Mouse (Mus musculus) CH12.LX (cell line): ENCODE data around the gene Golim4. TPM values are rescaled to one million over a fixed set of nuclear protein-coding genes. Genes with fewer than 3 reads are reported as not detected.
A peak's percentile ranks its signal among the peaks of the same experiment; 100 is the strongest.

Experiments used
- DNase-seq: peaks from one replicate; pipeline ENCODE4 v3.0.0-alpha.2; 2013; ENCODE audit errors: extremely low read depth
- H3K27ac ChIP-seq: 2 replicates; pipeline ENCODE4 v1.5.1; 2012; ENCODE audit warnings: low read depth, mild to moderate bottlenecking, control low read depth, moderate library complexity; ENCODE audit not compliant: insufficient read depth
- H3K27me3 ChIP-seq: replicated peaks from 2 replicates; pipeline ENCODE3; 2012; ENCODE audit warnings: inconsistent platforms
- H3K36me3 ChIP-seq, 2 experiments: replicated peaks in 1 of 2; 2 replicates each; pipeline versions ENCODE3 to v1.6.1; 2012; ENCODE audit warnings: inconsistent platforms in 1 of 2, low read length in 1 of 2, mild to moderate bottlenecking in 1 of 2, mixed read lengths in 1 of 2, moderate library complexity in 1 of 2; ENCODE audit not compliant: control insufficient read depth in 1 of 2, insufficient read depth in 1 of 2
- H3K4me1 ChIP-seq, 2 experiments: 2 replicates each; pipeline ENCODE4 v1.6.1; 2012; ENCODE audit warnings: inconsistent platforms in 1 of 2, moderate library complexity in 1 of 2; ENCODE audit not compliant: insufficient read depth in 2 of 2, control insufficient read depth in 1 of 2
- H3K4me2 ChIP-seq: 2 replicates; pipeline ENCODE4 v1.6.1; 2012; ENCODE audit warnings: low read depth, mild to moderate bottlenecking, control low read depth; ENCODE audit not compliant: poor library complexity, insufficient read depth, severe bottlenecking
- H3K4me3 ChIP-seq, 3 experiments: fragments of 150-350 bp in 1 of 3; sonication (generic) in 1 of 3; replicated peaks in 1 of 3; 2 replicates each; pipeline versions ENCODE3 to v1.5.1; 2011 to 2012; ENCODE audit warnings: low read depth in 2 of 3, low read length in 2 of 3, mild to moderate bottlenecking in 2 of 3, moderate library complexity in 2 of 3, control low read depth in 1 of 3, improper control_type of control experiment in 1 of 3, inconsistent platforms in 1 of 3, mixed read lengths in 1 of 3; ENCODE audit not compliant: poor library complexity in 1 of 3
- H3K79me2 ChIP-seq: replicated peaks from 2 replicates; pipeline ENCODE4 v1.6.1; 2012; ENCODE audit warnings: mild to moderate bottlenecking, moderate library complexity; ENCODE audit not compliant: control insufficient read depth, poor library complexity, insufficient read depth, severe bottlenecking; ENCODE audit errors: extremely low read depth
- H3K9ac ChIP-seq: 2 replicates; pipeline ENCODE4 v1.6.1; 2012; ENCODE audit warnings: low read depth, mild to moderate bottlenecking, control low read depth, moderate library complexity; ENCODE audit not compliant: insufficient read depth
- H3K9me3 ChIP-seq: replicated peaks from 2 replicates; pipeline ENCODE3; 2012; ENCODE audit warnings: low read length, inconsistent platforms, mixed read lengths
- BHLHE40 ChIP-seq: IDR thresholded peaks from 2 replicates; pipeline ENCODE4 v1.6.1; 2011; ENCODE audit warnings: mild to moderate bottlenecking, low read depth, low read length, improper control_type of control experiment
- E2F4 ChIP-seq: IDR thresholded peaks from 2 replicates; pipeline ENCODE4 v1.6.1; 2011; ENCODE audit warnings: low read depth, low read length, improper control_type of control experiment; ENCODE audit not compliant: insufficient replicate concordance
- EP300 ChIP-seq: IDR thresholded peaks from 2 replicates; pipeline ENCODE4 v1.6.1; 2011; ENCODE audit warnings: low read length, improper control_type of control experiment
- ETS1 ChIP-seq: conservative IDR thresholded peaks from 2 replicates; pipeline ENCODE4 v1.6.1; 2012; ENCODE audit warnings: low read depth, mild to moderate bottlenecking, inconsistent platforms, low read length, improper control_type of control experiment, moderate library complexity
- GABPA ChIP-seq: IDR thresholded peaks from 2 replicates; pipeline ENCODE4 v1.6.1; 2012; ENCODE audit warnings: low read depth, low read length, improper control_type of control experiment, inconsistent platforms; ENCODE audit not compliant: insufficient replicate concordance
- HCFC1 ChIP-seq: IDR thresholded peaks from 2 replicates; pipeline ENCODE4 v1.6.1; 2012; ENCODE audit warnings: low read depth, mild to moderate bottlenecking, inconsistent platforms, low read length, improper control_type of control experiment
- IRF4 ChIP-seq: IDR thresholded peaks from 2 replicates; pipeline ENCODE4 v1.6.1; 2014; ENCODE audit warnings: low read depth, mild to moderate bottlenecking, inconsistent platforms, low read length, improper control_type of control experiment
- JUN ChIP-seq: IDR thresholded peaks from 2 replicates; pipeline ENCODE4 v1.6.1; 2011; ENCODE audit warnings: low read depth, mild to moderate bottlenecking, low read length, improper control_type of control experiment, moderate library complexity; ENCODE audit not compliant: insufficient read depth
- JUND ChIP-seq: conservative IDR thresholded peaks from 2 replicates; pipeline ENCODE4 v1.6.1; 2011; ENCODE audit warnings: low read depth, low read length, improper control_type of control experiment
- KAT2A ChIP-seq: IDR thresholded peaks from 2 replicates; pipeline ENCODE4 v1.6.1; 2012; ENCODE audit warnings: low read length, improper control_type of control experiment, inconsistent platforms; ENCODE audit not compliant: insufficient replicate concordance
- MAX ChIP-seq: IDR thresholded peaks from 2 replicates; pipeline ENCODE4 v1.6.1; 2011; ENCODE audit warnings: low read length, improper control_type of control experiment
- MAZ ChIP-seq: IDR thresholded peaks from 2 replicates; pipeline ENCODE4 v1.6.1; 2012; ENCODE audit warnings: low read depth, mild to moderate bottlenecking, inconsistent platforms, low read length, improper control_type of control experiment, moderate library complexity
- MEF2A ChIP-seq: IDR thresholded peaks from 2 replicates; pipeline ENCODE4 v1.6.1; 2014; ENCODE audit warnings: low read depth, mild to moderate bottlenecking, inconsistent platforms, low read length, improper control_type of control experiment, borderline replicate concordance
- MXI1 ChIP-seq: IDR thresholded peaks from 2 replicates; pipeline ENCODE4 v1.6.1; 2011; ENCODE audit warnings: mild to moderate bottlenecking, low read depth, low read length, improper control_type of control experiment
- MYC ChIP-seq: IDR thresholded peaks from 2 replicates; pipeline ENCODE4 v1.6.1; 2011; ENCODE audit warnings: low read depth, mild to moderate bottlenecking, improper control_type of control experiment, low read length
- NELFE ChIP-seq: IDR thresholded peaks from 2 replicates; pipeline ENCODE4 v1.6.1; 2011; ENCODE audit warnings: low read depth, low read length, improper control_type of control experiment
- RCOR1 ChIP-seq: conservative IDR thresholded peaks from 2 replicates; pipeline ENCODE4 v1.6.1; 2012; ENCODE audit warnings: low read depth, mild to moderate bottlenecking, inconsistent platforms, low read length, improper control_type of control experiment
- SIN3A ChIP-seq: IDR thresholded peaks from 2 replicates; pipeline ENCODE4 v1.6.1; 2012; ENCODE audit warnings: low read length, improper control_type of control experiment, inconsistent platforms
- TCF12 ChIP-seq: IDR thresholded peaks from 2 replicates; pipeline ENCODE4 v1.6.1; 2014; ENCODE audit warnings: low read depth, mild to moderate bottlenecking, inconsistent platforms, low read length, improper control_type of control experiment
- ZNF384 ChIP-seq: IDR thresholded peaks from 2 replicates; pipeline ENCODE4 v1.6.1; 2012; ENCODE audit warnings: low read depth, low read length, improper control_type of control experiment, inconsistent platforms
- dilution Hi-C: fragments of 300-500 bp; cut with MboI; formaldehyde crosslinking; loops from 2 replicates; pipeline ENCODE4 v1.14.3; 2020; ENCODE audit warnings: low sequenced_read_pairs; ENCODE audit not compliant: extremely low pct_unique_long_range_greater_than_20kb, extremely low pct_ligation_motif_present
- in situ Hi-C: fragments of 300-500 bp; cut with MboI; formaldehyde crosslinking; loops from 3 replicates; pipeline ENCODE4 v1.14.3; 2019; ENCODE audit warnings: low sequenced_read_pairs, low pct_ligation_motif_present, low pct_unique_long_range_greater_than_20kb, mixed read lengths
- polyA plus RNA-seq: library from polyadenylated mRNA; unstranded; fragments of >175 nt; gene quantifications from 2 replicates; pipeline ENCODE4 v1.2.1, GENCODE M21; 2012; ENCODE audit warnings: low read depth; ENCODE audit not compliant: insufficient read length
- total RNA-seq, 2 experiments: library from RNA; depleted of rRNA; stranded (reverse); fragments of 300-350 nt in 1 of 2; fragments of >200 nt in 1 of 2; gene quantifications; 2 replicates each; pipeline ENCODE4 v1.2.3; 2012 to 2014

The Golim4 gene
- total and polyA plus RNA-seq, 3 experiments = 0.04 to 0.16 TPM; not detected in 1

DNA sequence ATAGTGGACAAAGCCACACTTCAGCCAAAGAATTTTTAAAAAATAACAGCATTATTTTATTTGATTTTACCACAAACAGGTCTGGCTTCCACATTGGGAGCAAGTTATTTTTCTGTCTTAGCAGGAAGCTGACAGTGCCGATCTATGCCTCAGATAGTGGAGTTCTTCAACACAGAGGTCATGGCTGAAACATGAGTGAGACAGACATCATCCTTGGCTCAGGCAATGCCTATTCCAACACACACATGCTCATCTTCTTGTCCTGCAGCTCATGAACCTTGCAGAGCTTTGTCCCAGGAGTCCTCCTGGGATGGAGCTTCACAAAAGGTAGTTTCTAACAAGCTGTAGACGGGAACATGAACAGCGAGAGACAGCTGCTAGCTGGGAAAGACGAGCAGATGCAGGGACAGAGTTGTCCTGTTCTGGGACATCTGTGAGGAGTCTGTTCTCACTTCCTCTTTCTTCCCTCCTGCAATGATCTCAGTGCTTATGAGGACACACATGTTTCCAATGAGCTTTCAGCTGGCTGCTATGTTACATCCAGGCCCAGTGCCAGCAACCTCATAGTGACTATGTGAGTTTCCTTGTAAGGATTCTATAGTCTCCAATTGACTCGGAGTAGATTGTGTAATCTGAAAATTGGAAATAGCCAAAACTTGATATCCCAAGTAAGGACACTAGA is 121.3 kb downstream of the Golim4 start:
- Histone ChIP-seq H3K9me3 (no peaks in the 10 kb centered on the region), H3K27me3 (no peaks in the 10 kb centered on the region), H3K4me2 (peak overlapping the region; percentile 74), H3K9ac (peak overlapping the region; percentile 19; the same call in 1 of the 2 replicates), H3K4me1 (peaks cover 13 to 28% of the 10 kb centered on the region in 2 experiments), H3K79me2 (no peaks in the 10 kb centered on the region), H3K27ac (peak overlapping the region; percentile 87), H3K4me3 (no peak overlapping the region), H3K36me3 (no peaks in the 10 kb centered on the region)
- dilution Hi-C loops = no loop called here
- TF ChIP-seq MXI1 = peak; percentile 42; the same call in 1 of the 2 replicates
- TF ChIP-seq RCOR1 = 0 out of 2 replicates have a peak, but pooled peaks have one; percentile 51
- TF ChIP-seq JUN = peak; percentile 54; the same call in 1 of the 2 replicates
- TF ChIP-seq JUND = peak; percentile 78
- no peak for TF ChIP-seq KAT2A
- no peak; the same call in 1 of the 2 replicates for TF ChIP-seq HCFC1
- TF ChIP-seq E2F4 = no peak
- peak; percentile 98 for TF ChIP-seq EP300
- no peak for TF ChIP-seq MEF2A
- 0 out of 2 replicates have a peak, but pooled peaks have one; percentile 19 for TF ChIP-seq NELFE
- TF ChIP-seq ETS1 = peak; percentile 77
- TF ChIP-seq BHLHE40 = peak; percentile 25; the same call in 1 of the 2 replicates
- TF ChIP-seq TCF12 = peak; percentile 88
- TF ChIP-seq IRF4 = peak; percentile 94
- no peak for TF ChIP-seq GABPA
- TF ChIP-seq MAZ = no peak
- peak; percentile 33; the same call in 1 of the 2 replicates for TF ChIP-seq ZNF384
- peak; percentile 51; the same call in 1 of the 2 replicates for TF ChIP-seq MYC
- no peak for TF ChIP-seq MAX
- TF ChIP-seq SIN3A = no peak
- in situ Hi-C loops = loop anchor here (10.0 kb wide), 1 partner anchor 91 kb away; the partner anchor contains the start of gene Gm29133
- DNase-seq = peak; percentile 72
